ENCODE assay signal across 22 mouse cellular contexts in the genomic region with DNA sequence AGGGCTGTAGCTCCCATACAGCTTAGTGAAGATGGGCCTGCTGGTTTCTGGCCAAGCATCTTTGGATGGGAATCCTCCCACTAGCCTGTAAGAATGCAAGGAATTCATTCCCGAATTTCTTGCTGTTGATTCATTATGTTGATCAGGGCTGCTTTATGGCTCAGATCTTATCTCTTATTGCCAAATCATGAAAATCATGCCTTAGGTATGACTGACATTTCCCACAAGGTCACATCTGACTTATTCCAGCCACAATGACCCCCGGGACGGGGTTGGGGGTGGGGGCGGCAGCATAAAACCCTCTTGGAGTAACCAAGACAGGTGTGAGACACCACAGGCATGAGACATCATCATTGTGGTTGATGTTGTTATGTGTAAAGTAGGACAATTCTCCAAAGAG. TPM values are rescaled to one million over a fixed set of nuclear protein-coding genes. Genes with fewer than 3 reads are reported as not detected.
DNase-seq lines count a peak whose midpoint lies in the region; ATAC-seq and TF ChIP-seq lines count a peak whose summit lies in the region.
"Had no signal": no experiment of that assay in that cellular context is flagged by ENCODE, and none has a peak within 500 bp of the region (broad histone marks: within the 10 kb centered on the region; RNA-seq: fewer than 3 reads in every experiment).

No protein-coding gene starts in this region.

- WGBS in hindbrain, embryonic 11.5 days, result 88% methylated on average over 4 of the region's 4 CpGs

- H3ac ChIP-seq in myocyte (ENCODE audit: control insufficient read depth, insufficient read length), result no peak overlapping the region

- H3K4me2 ChIP-seq in myocyte (ENCODE audit: low read depth), result peak overlapping the region; percentile 46
- no peak overlapping the region for H3K4me2 ChIP-seq in hindbrain, embryonic 11.5 days (replicated peaks; ENCODE audit: low read depth, low read length)
- H3K4me2 ChIP-seq: hindbrain, embryonic 13.5 days had no signal

- peaks cover 29% of the 10 kb centered on the region for H3K79me2 ChIP-seq in myocyte (ENCODE audit: control insufficient read depth, insufficient read depth)

- H3K27me3 ChIP-seq in myocyte (ENCODE audit: control insufficient read depth, insufficient read depth, insufficient read length), result no peaks in the 10 kb centered on the region
- H3K27me3 ChIP-seq in hindbrain, embryonic 11.5 days (ENCODE audit: control insufficient read depth, insufficient read depth, low read length), result no peaks in the 10 kb centered on the region
- H3K27me3 ChIP-seq: hindbrain, embryonic 13.5 days had no signal

- no peak overlapping the region for H3K27ac ChIP-seq in hindbrain, embryonic 11.5 days (ENCODE audit: low read depth, low read length)
- H3K27ac ChIP-seq: embryonic facial prominence, embryonic 10.5 days; forebrain, embryonic 10.5 days; gastrocnemius, adult 2 months; hindbrain, embryonic 13.5 days; hindbrain, postnatal 0 days had no signal

- TF ChIP-seq POLR2A in myocyte (IDR thresholded peaks at IDR 0.05; ENCODE audit: insufficient read length, low read depth), result no peak

- ATAC-seq in frontal cortex, adult (ENCODE audit: low TSS enrichment), result peak; percentile 16; the same call in 1 of the 2 replicates
- ATAC-seq in hindbrain, embryonic 11.5 days (ENCODE audit: low FRiP score), result no peak
- ATAC-seq: hindbrain, postnatal 0 days had no signal

- no peak overlapping the region for H3K9ac ChIP-seq in hindbrain, embryonic 11.5 days (ENCODE audit: low read depth, low read length)
- H3K9ac ChIP-seq: hindbrain, embryonic 13.5 days had no signal

- no peaks in the 10 kb centered on the region for H3K4me1 ChIP-seq in hindbrain, embryonic 11.5 days (replicated peaks; ENCODE audit: control insufficient read depth, insufficient read depth, low read length)

- no peaks in the 10 kb centered on the region for H3K36me3 ChIP-seq in myocyte (ENCODE audit: control insufficient read depth, insufficient read depth)
- no peaks in the 10 kb centered on the region for H3K36me3 ChIP-seq in hindbrain, embryonic 11.5 days (ENCODE audit: control insufficient read depth, insufficient read depth, low read length)
- H3K36me3 ChIP-seq: embryonic facial prominence, embryonic 10.5 days; forebrain, embryonic 10.5 days; heart, embryonic 10.5 days; hindbrain, embryonic 13.5 days had no signal

- no peak for DNase-seq in frontal cortex, adult 2 months (ENCODE audit: extremely low spot score in 1 of 2, low spot score in 1 of 2)
- DNase-seq in urinary bladder, postnatal 25 days (ENCODE audit: low spot score), result peak; percentile 28
- DNase-seq in urinary bladder, adult 2 months (ENCODE audit: low spot score), result no peak
- DNase-seq in Muller cell, postnatal 12 days (ENCODE audit: inconsistent ontology term), result peak; percentile 96
- DNase-seq in hindbrain, embryonic 11.5 days (ENCODE audit: low spot score), result no peak
- DNase-seq in heart, adult 11 months, result no peak
- DNase-seq: adrenal gland, postnatal 25 days; cerebellum, adult 2 months; cerebellum, postnatal 10 days; gastrocnemius, adult 2 months; gastrocnemius, postnatal 25 days; heart, postnatal 10 days; heart, postnatal 4 days; kidney, adult 8-10 months had no signal

- H3K4me3 ChIP-seq in myocyte, result no peak overlapping the region
- no peak overlapping the region for H3K4me3 ChIP-seq in hindbrain, embryonic 11.5 days (ENCODE audit: low read depth, low read length)
- H3K4me3 ChIP-seq: embryonic facial prominence, embryonic 10.5 days; erythroblast, embryonic 14.5 days; forebrain, embryonic 10.5 days; gastrocnemius, adult 2 months; heart, embryonic 10.5 days; hindbrain, embryonic 13.5 days had no signal

- H3K9me3 ChIP-seq in hindbrain, embryonic 11.5 days (ENCODE audit: control insufficient read depth, low read length), result no peaks in the 10 kb centered on the region
- H3K9me3 ChIP-seq: embryonic facial prominence, embryonic 10.5 days; forebrain, embryonic 10.5 days; heart, embryonic 10.5 days; hindbrain, embryonic 13.5 days had no signal

TF ChIP-seq in myocyte, 11 proteins besides CTCF, POLR2A, EP300 and RAD21:
- TF ChIP-seq REST (IDR thresholded peaks at IDR 0.05; ENCODE audit: insufficient read depth, insufficient read length) (no peak), MYOG (IDR thresholded peaks at IDR 0.05; ENCODE audit: control insufficient read depth in 1 of 3, insufficient read depth in 1 of 3, insufficient read length in 2 of 3, low read depth in 2 of 3) (peak in 1 of 3 experiments; percentile 69), MYOD1 (IDR thresholded peaks at IDR 0.05; ENCODE audit: control insufficient read depth in 1 of 3, insufficient read length in 2 of 3, low read depth in 2 of 3) (peak in 2 of 3 experiments; percentile 87 to 90), E2F4 (IDR thresholded peaks at IDR 0.05; ENCODE audit: insufficient read depth) (no peak), MAX (IDR thresholded peaks at IDR 0.05; ENCODE audit: low read depth) (no peak), POLR2AphosphoS2 (IDR thresholded peaks at IDR 0.05; ENCODE audit: insufficient read length, low read depth) (no peak), USF1 (IDR thresholded peaks at IDR 0.05; ENCODE audit: low read depth) (no peak), TCF12 (IDR thresholded peaks at IDR 0.05; ENCODE audit: insufficient read depth, poor library complexity, severe bottlenecking) (peak; percentile 84), CEBPB (IDR thresholded peaks at IDR 0.05; ENCODE audit: insufficient read depth, poor library complexity, severe bottlenecking) (peak; percentile 86), TCF3 (IDR thresholded peaks at IDR 0.05; ENCODE audit: insufficient read length, low read depth) (no peak), SRF (IDR thresholded peaks at IDR 0.05; ENCODE audit: control insufficient read depth, insufficient read length, low read depth) (no peak)

RNA-seq across cellular contexts. Expression of a gene that starts 34.4 kb away (rescaled TPM):
- 37.0 and 43.7 TPM in 2 replicates for polyA plus RNA-seq in frontal cortex, adult 2 months (2012; rRNA removed)
- polyA plus RNA-seq in urinary bladder, adult 2 months (2012; rRNA removed), result 12.4 and 20.3 TPM in 2 replicates
- 12.4 TPM for polyA plus RNA-seq in myocyte (2012; fragmentation: generic; extraction: Trizol)
- polyA plus RNA-seq in hindbrain, embryonic 11.5 days (2014; fragmentation: Nextera tagmentation; extraction: Ambion mirVana), result 19.5 and 21.1 TPM in 2 replicates

Comparison
In these comparisons a context has a peak if more than half of its experiments do, and no peak if none do; other contexts are left out.
1. DNase-seq: peak in urinary bladder, postnatal 25 days (single experiment) and Muller cell, postnatal 12 days (single experiment); none in frontal cortex, adult 2 months (0 of 2), urinary bladder, adult 2 months (single experiment), hindbrain, embryonic 11.5 days (single experiment) and heart, adult 11 months (single experiment).